Mouse (Mus musculus): ENCODE results near the gene Fshb.

Gene Fshb

DNA sequence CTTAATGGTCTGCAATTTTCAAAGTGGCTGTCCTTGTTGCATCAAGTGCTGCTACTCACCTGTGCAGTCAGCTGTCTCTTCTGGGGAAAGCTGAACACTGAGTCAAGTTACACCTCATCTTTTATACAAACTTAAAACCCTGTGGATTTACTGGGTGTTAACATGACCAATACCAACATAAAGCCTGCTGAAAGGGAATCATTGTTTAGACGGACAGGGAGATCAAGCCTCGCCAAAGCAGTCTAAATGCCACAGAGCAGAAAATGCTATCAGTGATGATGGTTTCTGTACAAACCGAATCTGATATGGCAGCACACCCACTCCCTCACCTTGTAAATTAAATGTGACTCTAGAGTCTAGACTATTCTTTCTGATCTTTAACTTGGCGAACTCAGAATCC, at the start of gene Fshb:
TSS of gene Fshb (minus strand) at position 101 of the 400 bp plus-strand sequence.
- no peak for DNase-seq

- no peak for DNase-seq
These were observed 24.8 kb upstream of the Fshb start for GRCm38 (mm10) chr2:107084256-107084655.

GRCm38 (mm10) chr2:107083071-107083885, 23.8 kb upstream of the Fshb start:
- peak; percentile 4 to 7 for DNase-seq

DNA sequence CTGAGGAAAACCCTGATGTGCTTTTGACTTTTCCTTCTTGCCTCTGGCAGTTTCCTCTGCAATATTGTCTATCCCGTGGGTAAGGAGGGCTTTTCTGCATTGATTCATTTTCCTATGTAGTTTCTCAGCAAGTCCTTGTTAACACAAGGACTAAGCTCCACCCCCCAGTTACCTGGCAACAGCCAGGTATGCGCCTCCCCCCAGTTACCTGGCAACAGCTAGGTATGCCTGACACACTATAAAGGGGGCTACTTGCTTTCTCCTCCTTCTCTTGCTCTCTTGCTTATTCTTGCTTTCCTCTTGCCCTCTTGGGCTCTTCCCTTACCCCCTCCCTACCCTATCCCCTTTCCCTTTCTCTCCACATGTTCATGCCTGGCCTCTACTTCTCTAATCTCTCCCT, 3.8 kb upstream of the Fshb start:
- DNase-seq = no peak

- no peak for DNase-seq
These were observed 13.5 kb downstream of the Fshb start for GRCm38 (mm10) chr2:107045955-107046354.

DNA sequence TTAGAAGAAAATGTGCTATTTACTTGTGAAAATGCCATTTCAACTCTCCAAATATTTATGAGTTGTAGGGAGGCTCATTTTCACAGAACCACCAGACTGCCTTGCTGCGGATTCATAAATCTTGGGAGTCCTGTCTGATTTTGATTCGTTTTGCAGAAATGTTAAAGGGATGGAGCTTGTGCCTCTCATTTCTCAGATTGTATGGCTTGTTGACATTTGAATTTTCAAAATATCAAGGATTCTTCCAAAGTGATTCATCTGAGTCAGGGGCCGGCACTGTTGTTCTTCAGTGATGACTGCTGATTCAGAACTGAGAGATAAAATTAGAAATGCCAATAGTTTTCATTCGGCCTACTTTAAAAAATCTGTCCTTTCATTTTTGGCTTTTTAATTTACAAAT, 18.6 kb downstream of the Fshb start:
- no peak for DNase-seq

GRCm38 (mm10) chr2:107035980-107036379, 23.5 kb downstream of the Fshb start:
- no peak for DNase-seq

GRCm38 (mm10) chr2:107024694-107025093, 34.8 kb downstream of the Fshb start:
- DNase-seq = no peak

DNA sequence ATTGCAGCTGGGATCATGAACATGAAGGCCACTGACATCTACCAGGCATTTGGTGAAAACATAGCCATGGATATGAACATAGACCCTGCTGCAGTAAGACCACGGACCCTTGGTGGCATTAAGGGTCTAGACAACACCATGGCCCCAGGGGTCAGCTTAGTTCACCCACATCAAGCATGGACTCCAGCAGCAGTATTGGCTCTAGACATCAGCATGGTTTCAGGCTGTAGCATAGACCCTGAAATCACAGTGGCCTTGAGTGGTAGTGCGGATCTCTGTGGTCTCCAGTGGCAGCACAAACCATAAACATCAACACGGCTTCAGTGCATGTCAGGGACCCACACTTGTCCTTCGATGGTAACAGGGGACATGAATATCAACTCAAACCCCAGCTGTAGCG, 36.7 kb downstream of the Fshb start:
- DNase-seq = no peak

DNA sequence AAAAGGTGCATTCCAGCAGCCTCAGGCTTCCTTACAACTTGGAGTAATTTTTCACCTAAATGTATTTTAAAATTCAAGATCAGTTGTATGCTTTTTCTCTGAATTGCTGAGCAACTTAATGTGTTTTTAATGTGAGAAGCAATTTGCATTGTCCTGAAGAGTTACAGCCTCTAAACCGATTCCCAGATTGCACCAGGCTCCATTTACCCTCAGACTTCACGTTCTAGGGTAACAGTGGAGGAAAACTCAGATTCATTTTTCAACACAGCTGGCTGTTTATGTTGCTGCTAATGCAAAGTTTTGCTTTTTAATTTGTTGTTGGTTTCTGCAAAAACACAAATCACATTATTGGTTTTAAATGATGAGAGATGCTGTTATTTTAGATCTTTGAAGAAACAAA, 40.1 kb downstream of the Fshb start:
- no peak for DNase-seq

DNA sequence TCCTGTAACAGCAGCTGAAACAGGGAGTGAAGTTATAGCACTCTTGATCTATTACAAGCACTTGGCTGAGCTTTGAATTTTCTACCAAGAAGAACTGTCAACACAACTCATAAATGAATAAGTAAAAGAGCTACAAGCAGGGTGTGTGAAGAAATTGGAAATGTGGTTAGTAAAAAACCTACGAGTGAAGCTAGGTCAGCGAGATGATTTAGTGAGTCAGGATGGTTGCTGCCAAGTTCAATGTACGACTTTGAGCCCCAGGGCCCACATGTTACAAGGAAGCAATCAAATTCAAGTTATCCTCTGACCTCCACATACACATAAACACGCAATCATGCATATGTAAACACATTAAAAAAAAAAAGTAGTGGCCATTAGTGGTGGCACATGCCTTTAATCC, 46.3 kb downstream of the Fshb start:
- no peak for DNase-seq

DNA sequence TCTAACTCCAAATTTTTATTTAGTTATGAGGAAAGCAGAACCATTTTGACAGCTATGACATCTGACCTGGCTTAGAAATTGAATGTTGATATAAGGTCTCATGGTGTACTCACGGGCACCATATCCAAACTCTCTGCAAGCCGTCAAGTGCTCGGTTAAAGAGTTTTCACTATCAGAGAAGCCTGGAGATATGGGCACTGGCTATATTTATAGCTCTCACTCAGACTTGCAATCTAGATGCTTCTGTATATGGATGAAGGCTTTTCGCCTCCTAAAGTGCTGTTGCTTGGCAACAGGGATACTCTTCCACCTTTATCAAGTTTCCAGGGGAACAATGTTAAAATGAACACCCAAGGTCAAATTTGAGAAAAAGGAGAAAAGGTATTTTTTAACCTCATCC, 47.1 kb downstream of the Fshb start:
- DNase-seq = no peak

GRCm38 (mm10) chr2:107010160-107010559, 49.3 kb downstream of the Fshb start:
- DNase-seq = no peak

GRCm38 (mm10) chr2:107006378-107006777, 53.1 kb downstream of the Fshb start:
- no peak for DNase-seq

Measured in cerebellum, postnatal 36 days (tissue).